Mouse (Mus musculus): ENCODE data around the gene Insr. TPM values are rescaled to one million over a fixed set of nuclear protein-coding genes. Genes with fewer than 3 reads are reported as not detected.

Gene Insr
- polyA plus RNA-seq, 2 experiments = 12.2 to 32.7 TPM

GRCm38 (mm10) chr8:3275189-3275588, 4.2 kb downstream of the Insr start:
- DNase-seq (ENCODE audit: low spot score) (no peak), ATAC-seq (ENCODE audit: low FRiP score, low read depth) (no peak)
- 51% methylated on average over 5 of the region's 5 CpGs for whole genome bisulfite sequencing
- Histone ChIP-seq H3K4me2 (replicated peaks; ENCODE audit: low read depth, low read length, severe bottlenecking) (no peak overlapping the region), H3K9me3 (ENCODE audit: control insufficient read depth, low read length) (no peaks in the 10 kb centered on the region), H3K4me1 (ENCODE audit: control insufficient read depth, insufficient read depth, low read length) (peaks cover 16% of the 10 kb centered on the region), H3K9ac (ENCODE audit: low read depth, low read length, severe bottlenecking) (no peak overlapping the region), H3K27me3 (ENCODE audit: control insufficient read depth, insufficient read depth, low read length) (no peaks in the 10 kb centered on the region), H3K36me3 (ENCODE audit: control insufficient read depth, insufficient read depth, low read length) (no peaks in the 10 kb centered on the region; the same call in 1 of the 2 replicates), H3K27ac (replicated peaks; ENCODE audit: low read depth, low read length) (no peak overlapping the region), H3K4me3 (replicated peaks; ENCODE audit: low read length) (no peak overlapping the region)
- no peak for TF ChIP-seq POLR2A (IDR thresholded peaks at IDR 0.05; ENCODE audit: borderline replicate concordance, extremely low read depth, insufficient read depth, insufficient read length)

- H3K9me3 ChIP-seq (ENCODE audit: control insufficient read depth, low read length) = no peaks in the 10 kb centered on the region
- DNase-seq (ENCODE audit: low spot score) (no peak), ATAC-seq (ENCODE audit: low FRiP score, low read depth) (no peak)
- H3K4me1 ChIP-seq (ENCODE audit: control insufficient read depth, insufficient read depth, low read length) = peaks cover 16% of the 10 kb centered on the region
- H3K9ac ChIP-seq (ENCODE audit: low read depth, low read length, severe bottlenecking) = no peak overlapping the region
- H3K27ac ChIP-seq (replicated peaks; ENCODE audit: low read depth, low read length) = no peak overlapping the region
- peaks cover 4% of the 10 kb centered on the region; the same call in 1 of the 2 replicates for H3K36me3 ChIP-seq (ENCODE audit: control insufficient read depth, insufficient read depth, low read length)
- no peak overlapping the region for H3K4me3 ChIP-seq (replicated peaks; ENCODE audit: low read length)
- no peak overlapping the region for H3K4me2 ChIP-seq (replicated peaks; ENCODE audit: low read depth, low read length, severe bottlenecking)
- TF ChIP-seq POLR2A (IDR thresholded peaks at IDR 0.05; ENCODE audit: borderline replicate concordance, extremely low read depth, insufficient read depth, insufficient read length) = no peak
- no peaks in the 10 kb centered on the region for H3K27me3 ChIP-seq (ENCODE audit: control insufficient read depth, insufficient read depth, low read length)
- 88% methylated on average over 3 of the region's 3 CpGs for WGBS
Observed at GRCm38 (mm10) chr8:3273799-3274198, 5.6 kb downstream of the Insr start.

GRCm38 (mm10) chr8:3267449-3267761, 12.0 kb downstream of the Insr start:
- H3K4me2 ChIP-seq (replicated peaks; ENCODE audit: low read depth, low read length, severe bottlenecking) = no peak overlapping the region
- no peaks in the 10 kb centered on the region for H3K9me3 ChIP-seq (ENCODE audit: control insufficient read depth, low read length)
- no peaks in the 10 kb centered on the region for H3K4me1 ChIP-seq (ENCODE audit: control insufficient read depth, insufficient read depth, low read length)
- H3K4me3 ChIP-seq (replicated peaks; ENCODE audit: low read length) = no peak overlapping the region
- no peak overlapping the region for H3K27ac ChIP-seq (replicated peaks; ENCODE audit: low read depth, low read length)
- no peak for ATAC-seq (ENCODE audit: low FRiP score, low read depth)
- H3K9ac ChIP-seq (ENCODE audit: low read depth, low read length, severe bottlenecking) = no peak overlapping the region
- no peak for TF ChIP-seq POLR2A (IDR thresholded peaks at IDR 0.05; ENCODE audit: borderline replicate concordance, extremely low read depth, insufficient read depth, insufficient read length)
- 76% methylated on average over 3 of the region's 3 CpGs for WGBS
- DNase-seq (ENCODE audit: low spot score) = no peak
- no peaks in the 10 kb centered on the region for H3K27me3 ChIP-seq (ENCODE audit: control insufficient read depth, insufficient read depth, low read length)
- H3K36me3 ChIP-seq (ENCODE audit: control insufficient read depth, insufficient read depth, low read length) = 0 out of 2 replicates have a peak, but pooled peaks cover 4% of the 10 kb centered on the region

DNA sequence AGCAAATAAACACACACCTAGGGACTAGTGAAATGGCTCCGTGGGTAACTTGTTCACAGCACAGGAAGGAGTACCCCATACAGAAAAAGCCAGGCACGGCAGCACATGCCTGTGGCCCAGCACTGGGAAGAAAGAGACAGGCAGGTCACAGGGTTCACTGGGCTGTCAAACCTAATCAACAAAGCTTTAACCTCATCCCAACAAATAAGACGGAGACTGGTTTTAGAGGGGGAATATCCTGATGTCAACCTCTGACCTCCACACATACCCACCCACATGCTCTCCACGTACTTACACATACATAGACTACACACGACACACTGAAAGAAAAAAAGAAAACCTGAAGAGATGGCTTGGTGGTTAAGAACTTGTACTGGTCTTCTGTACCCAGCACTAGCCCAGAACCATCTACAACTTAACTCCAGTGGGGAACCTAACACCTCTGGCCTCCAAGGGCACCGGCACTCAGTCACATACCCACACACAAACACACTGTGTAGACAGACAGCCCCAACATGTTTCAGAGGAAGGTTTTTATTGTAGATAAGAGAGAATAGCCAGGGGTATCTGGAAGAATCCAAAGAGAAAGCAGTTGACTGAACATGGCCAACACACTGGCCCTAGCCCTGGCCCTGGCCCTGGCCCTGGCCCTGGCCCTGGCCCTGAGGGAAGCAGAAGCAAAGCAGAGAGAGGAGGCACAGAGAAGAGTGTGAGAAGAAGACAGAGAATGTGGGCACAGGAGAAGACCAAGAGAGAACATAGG, 12.6 kb downstream of the Insr start:
- no peak for ATAC-seq (ENCODE audit: low FRiP score, low read depth)
- WGBS = 74% methylated on average over 6 of the region's 6 CpGs

DNA sequence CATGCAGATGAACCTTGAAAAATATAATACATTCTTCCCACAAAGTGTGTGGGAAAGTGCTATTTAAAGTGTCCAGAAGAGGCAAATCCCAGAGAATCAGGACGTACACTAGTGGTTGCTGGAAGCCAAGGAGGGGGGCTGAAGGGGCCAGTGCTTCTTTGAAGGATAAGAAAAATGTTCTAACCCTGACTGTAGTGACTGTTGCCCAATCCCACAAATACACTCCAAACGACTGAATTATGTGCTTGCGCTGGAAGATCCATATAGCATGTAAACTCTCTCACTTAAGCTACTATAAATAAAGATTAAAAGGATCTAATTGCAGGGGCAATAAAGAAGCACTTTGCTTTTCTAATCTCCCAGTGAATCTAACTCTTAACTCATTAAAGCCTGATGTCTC, 14.2 kb downstream of the Insr start:
- H3K36me3 ChIP-seq (ENCODE audit: control insufficient read depth, insufficient read depth, low read length) = 0 out of 2 replicates have a peak, but pooled peaks cover 9% of the 10 kb centered on the region
- no peaks in the 10 kb centered on the region for H3K27me3 ChIP-seq (ENCODE audit: control insufficient read depth, insufficient read depth, low read length)
- ATAC-seq (ENCODE audit: low FRiP score, low read depth) (no peak), DNase-seq (ENCODE audit: low spot score) (no peak)
- no peak overlapping the region for H3K4me3 ChIP-seq (replicated peaks; ENCODE audit: low read length)
- no peaks in the 10 kb centered on the region for H3K4me1 ChIP-seq (ENCODE audit: control insufficient read depth, insufficient read depth, low read length)
- WGBS = 49% methylated on average over 3 of the region's 3 CpGs
- H3K27ac ChIP-seq (replicated peaks; ENCODE audit: low read depth, low read length) = no peak overlapping the region
- H3K9me3 ChIP-seq (ENCODE audit: control insufficient read depth, low read length) = no peaks in the 10 kb centered on the region
- no peak for TF ChIP-seq POLR2A (IDR thresholded peaks at IDR 0.05; ENCODE audit: borderline replicate concordance, extremely low read depth, insufficient read depth, insufficient read length)
- H3K4me2 ChIP-seq (replicated peaks; ENCODE audit: low read depth, low read length, severe bottlenecking) = no peak overlapping the region
- no peak overlapping the region for H3K9ac ChIP-seq (ENCODE audit: low read depth, low read length, severe bottlenecking)

More for the DNA sequence above, 12.6 kb downstream of the Insr start:
- H3K27me3 ChIP-seq (ENCODE audit: control insufficient read depth, insufficient read depth, low read length) = no peaks in the 10 kb centered on the region
- H3K27ac ChIP-seq (replicated peaks; ENCODE audit: low read depth, low read length) = no peak overlapping the region
- H3K9me3 ChIP-seq (ENCODE audit: control insufficient read depth, low read length) = no peaks in the 10 kb centered on the region
- H3K4me3 ChIP-seq (replicated peaks; ENCODE audit: low read length) = no peak overlapping the region
- H3K4me1 ChIP-seq (ENCODE audit: control insufficient read depth, insufficient read depth, low read length) = no peaks in the 10 kb centered on the region
- H3K9ac ChIP-seq (ENCODE audit: low read depth, low read length, severe bottlenecking) = no peak overlapping the region
- DNase-seq (ENCODE audit: low spot score) = no peak
- 0 out of 2 replicates have a peak, but pooled peaks cover 4% of the 10 kb centered on the region for H3K36me3 ChIP-seq (ENCODE audit: control insufficient read depth, insufficient read depth, low read length)
- no peak for TF ChIP-seq POLR2A (IDR thresholded peaks at IDR 0.05; ENCODE audit: borderline replicate concordance, extremely low read depth, insufficient read depth, insufficient read length)
- H3K4me2 ChIP-seq (replicated peaks; ENCODE audit: low read depth, low read length, severe bottlenecking) = no peak overlapping the region
